Mouse (Mus musculus): ENCODE data around the gene Atp5h. TPM values are rescaled to one million over a fixed set of nuclear protein-coding genes. Genes with fewer than 3 reads are reported as not detected.

The Atp5h gene
- polyA plus RNA-seq, 2 experiments from 2014 or later: 705 to 855 TPM

DNA sequence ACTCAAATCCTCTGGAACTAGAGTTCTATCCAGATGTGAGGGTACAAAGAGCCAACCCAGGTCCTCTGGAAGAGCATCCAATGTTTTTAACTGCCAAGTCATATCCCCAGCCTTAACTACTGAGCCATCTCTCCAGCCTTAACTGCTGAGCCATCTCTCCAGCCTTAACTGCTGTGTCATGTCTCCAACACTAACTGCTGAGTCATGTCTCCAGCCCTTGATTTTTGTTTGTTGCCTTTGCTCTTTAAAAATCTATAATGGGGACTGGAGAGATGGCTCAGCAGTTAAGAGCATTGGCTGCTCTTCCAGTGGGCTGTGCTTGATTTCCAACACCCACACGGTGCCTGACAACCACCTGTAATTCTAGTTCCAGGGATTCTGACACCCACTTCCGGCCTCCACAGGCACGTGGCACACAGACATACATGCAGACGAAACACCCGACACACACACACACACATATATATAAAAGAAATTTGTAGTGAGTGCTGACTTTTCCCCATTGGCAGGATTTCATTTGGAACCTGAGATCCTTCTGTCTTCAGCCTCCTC is 17.9 kb upstream of the Atp5h start:
- ATAC-seq: no peak

DNA sequence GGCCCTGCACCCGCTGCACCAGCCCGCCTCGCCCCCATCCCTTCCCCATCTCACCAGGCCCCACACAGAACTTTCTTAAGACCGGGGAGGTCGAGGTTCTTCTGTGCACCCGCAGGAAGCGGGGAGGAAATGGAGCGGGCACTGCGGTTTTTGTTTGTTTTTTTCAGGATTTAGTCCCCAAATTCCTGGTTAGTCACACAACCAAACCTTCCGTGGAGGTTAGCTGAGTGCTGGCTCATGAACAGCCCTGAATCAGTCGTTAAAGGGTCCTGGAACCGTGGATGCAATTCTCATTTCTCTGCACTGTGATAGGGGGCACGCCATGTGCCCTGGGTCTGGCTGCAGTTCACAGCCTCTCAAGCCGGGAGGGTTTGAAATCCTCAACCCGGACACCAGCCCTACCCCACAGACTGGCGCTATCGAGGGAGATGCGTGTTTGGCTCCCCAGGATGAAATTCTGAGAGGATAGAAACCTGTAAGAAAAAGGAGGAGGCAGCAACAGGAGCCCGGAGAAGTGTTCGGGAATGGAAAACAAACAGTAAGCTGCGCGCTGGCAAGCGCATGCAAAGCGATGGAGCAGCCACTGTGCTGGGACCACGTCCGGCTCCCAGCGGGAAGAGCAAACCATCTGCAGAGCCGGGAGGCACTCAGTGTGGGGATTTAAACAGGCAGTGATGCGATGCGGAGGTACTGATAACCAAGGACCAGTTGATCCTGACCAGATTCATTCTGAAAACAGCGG is 16.0 kb upstream of the Atp5h start:
- ATAC-seq: no peak

DNA sequence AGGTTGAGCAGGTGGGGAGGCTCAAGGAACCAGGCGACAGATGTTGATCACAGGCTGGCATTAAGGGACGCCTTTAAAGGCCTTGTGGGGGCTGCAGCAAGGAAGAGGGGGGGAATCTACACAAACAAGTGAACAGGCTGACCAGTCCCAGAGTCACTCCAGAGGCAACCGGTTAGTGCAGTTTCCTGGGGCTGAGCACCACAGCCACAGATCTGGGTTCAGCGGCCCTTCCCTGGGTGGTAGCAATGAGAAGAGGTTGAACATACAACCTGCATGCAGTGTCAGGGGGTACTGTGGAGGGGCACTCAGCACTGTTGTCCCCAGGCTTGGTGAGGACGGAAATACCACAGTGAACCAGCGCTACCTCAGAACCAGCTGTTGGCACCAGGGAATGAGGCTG is 13.6 kb upstream of the Atp5h start:
- ATAC-seq: no peak

DNA sequence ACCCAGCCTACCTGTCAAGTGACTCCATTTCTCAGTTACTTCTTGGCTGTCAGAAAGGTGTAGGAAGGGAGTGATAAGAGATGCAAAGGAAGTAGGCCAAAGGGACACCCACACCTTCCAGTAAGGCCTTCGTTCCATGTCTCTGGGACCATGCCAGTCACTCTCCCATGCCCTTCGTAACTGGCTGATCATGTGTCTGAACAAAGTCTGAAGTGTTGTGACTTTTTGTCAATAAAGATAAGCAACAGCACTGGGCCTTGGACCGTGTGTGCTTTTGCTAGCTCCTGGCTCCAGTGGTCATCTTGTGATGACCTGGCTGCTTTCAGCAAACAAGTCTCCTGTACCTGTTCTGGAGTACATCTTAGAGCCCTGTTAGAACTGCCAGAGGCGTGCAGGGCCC is 13.1 kb upstream of the Atp5h start:
- ATAC-seq: no peak

DNA sequence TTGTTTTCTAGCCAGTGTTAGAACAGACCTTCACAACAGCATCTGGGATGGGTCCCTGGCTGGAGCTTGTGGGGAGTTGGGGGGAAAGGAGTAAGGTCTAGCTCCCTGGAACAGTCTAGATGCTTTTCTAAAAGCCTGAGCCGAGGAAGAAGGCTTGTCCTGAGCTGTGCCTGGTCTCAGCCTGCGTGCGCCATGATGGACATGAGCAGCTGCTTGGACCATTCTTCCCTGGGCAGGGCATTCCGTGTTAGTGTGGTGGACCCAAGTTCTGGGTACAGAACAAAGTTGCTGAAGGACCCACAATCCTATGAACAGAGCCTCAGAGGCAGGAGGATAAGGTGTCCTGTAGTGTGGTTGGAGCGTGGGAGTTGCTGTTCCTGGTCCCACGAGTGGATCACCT is 10.8 kb upstream of the Atp5h start:
- ATAC-seq: no peak

DNA sequence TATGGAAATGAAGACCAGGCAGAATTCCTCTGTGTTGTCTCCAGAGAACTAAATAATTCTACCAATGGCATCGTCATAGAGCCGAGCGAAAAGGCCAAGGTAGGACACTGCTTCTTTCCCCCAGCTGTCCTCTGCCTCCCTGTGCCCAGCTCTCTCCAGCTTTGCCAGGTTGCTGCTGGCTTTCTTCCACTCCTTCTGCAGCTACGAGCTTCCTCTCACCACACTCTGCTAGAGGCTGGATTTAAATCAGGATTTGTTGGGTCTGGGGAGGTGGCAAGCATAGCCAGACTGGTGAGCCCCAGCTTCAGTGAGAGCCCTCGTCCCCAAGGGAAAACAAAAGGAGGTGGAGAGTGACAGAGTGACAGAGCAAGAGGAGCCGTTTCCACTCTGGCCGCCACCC is 9.5 kb upstream of the Atp5h start:
- no peak for ATAC-seq

DNA sequence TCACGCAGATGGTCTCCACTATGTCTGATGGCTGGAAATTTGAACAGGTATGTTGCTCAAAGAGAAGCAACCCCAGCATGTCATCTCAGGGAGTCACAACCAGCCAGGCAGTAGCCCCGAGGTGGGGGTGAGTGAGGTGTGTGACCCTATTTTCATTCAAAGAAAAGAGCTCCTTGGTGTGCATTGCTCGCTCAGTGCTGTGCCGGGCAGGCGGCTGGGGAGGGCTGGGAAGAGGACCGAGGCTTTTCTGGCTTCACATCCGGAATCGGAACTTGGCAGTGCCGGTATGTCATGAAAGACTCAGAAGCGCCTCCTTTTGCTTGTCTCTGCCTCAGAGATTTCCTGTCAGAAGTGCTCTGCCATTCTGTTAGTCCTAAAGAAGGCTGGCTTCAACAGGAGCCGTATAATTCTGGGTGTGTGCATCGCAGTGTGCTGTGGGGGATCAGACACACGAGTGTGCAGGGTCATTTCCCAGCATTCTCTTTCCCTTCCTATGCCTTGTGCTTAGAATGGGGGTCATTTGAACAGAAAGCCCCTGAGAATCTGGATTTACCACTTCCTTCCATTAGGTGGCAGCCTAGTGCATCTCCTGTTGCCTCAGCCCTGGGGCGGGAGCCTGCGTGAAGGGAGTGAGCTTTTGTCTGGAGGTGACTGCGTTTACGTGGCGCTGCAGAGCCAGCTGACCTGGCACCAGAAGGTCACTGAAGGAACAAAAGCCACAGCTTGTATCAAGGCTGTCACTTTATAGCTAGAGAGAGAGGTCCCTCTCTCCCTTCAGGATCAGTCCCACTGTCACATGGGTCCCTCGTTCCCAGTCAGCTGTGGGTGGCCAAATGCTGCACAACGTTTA is 7.9 kb upstream of the Atp5h start:
- ATAC-seq: peak; percentile 61

DNA sequence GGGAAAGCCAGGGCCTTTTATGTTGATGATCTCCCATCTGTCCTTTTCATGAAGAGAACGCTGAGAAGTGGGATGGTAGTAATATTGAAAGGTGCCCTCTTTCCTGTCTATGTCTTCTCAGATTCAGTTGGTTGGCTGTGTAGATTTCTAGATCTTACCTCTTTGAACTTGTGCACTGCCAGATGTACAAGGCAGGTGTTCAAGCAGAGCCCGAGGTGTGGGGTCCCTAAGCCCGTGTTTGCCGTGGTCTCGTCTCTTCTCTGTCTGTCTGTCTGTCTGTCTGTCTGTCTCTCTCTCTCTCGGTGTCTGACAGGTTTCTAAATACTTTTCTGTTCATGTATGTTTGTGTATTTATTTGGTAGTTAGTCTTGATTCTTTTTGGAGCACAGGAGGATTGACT is 5.9 kb upstream of the Atp5h start:
- no peak for ATAC-seq

DNA sequence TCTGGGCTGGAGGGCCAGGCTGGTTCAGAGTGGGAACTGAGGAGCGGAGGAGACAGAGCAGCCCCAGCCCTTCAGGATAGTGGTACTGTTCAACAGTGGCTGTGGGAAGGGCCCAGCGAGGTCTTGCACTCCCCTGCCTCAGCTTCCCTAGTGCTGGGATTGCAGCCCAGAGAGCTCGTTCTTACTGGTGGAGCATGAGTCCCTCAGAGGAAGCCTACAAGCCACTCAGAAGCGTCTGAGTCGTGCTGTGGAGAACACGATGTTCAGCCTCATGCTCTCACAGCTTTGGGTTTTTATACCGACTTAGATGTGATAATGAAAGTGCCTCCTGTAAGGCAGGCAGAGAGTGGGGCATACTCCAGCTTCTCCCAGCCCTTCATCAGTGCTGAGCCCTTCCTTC is 4.9 kb upstream of the Atp5h start:
- no peak for ATAC-seq

DNA sequence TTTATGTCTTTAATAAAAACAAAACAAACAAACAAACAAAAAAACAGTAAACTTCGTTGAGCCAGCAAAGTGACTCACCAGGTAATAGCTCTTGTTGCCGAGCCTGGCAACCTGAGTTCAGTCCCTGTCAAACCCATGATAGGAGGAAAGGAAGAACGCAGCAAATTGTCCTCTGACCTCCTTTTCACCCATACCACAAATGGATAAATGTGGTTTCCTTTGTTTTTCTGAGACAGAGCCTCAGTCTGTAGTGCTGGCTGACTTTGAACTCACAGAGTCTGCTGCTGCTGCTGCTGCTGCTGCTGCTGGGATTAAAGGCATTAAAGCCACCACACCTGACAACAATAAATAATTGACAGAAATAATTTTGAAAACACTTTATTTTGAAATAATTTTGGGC is 3.3 kb upstream of the Atp5h start:
- no peak for ATAC-seq

DNA sequence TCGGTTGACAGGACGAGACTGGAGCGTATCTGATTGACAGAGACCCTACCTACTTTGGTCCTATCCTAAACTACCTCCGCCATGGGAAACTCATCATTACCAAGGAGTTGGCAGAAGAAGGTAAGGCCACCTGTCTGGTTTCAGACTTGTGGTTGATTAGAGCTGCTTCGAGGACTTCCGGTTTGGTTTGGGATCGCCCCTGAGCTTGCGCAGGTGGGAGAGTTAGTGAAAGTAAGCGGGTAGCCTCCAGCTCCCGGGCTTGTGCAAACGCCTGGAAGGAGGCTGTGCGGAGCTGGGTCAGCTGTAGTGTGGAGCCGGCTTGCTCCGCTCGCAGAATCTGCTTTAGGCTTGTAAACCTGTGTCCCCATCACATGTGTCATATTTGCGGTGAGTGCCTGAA is 2.2 kb upstream of the Atp5h start:
- ATAC-seq: no peak

DNA sequence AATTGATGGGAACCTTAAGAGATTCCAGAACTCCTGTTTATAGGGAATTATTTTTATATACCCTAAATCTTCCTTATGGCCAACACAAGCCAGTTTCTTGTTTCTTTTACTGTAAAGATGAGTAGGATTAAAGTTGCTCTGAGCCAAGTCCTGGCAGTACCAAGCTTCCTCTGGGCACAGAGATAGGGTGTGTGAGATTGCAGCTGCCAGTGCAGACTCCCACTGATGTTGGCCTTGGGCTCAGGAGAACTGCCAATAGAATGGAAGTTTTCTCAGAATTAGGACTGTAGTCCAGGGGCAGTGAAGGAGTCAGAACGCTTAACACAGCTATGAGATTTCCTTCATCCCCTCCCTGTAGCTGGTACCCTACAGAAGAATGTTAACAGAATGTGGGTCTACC is 1.6 kb upstream of the Atp5h start:
- ATAC-seq: no peak

DNA sequence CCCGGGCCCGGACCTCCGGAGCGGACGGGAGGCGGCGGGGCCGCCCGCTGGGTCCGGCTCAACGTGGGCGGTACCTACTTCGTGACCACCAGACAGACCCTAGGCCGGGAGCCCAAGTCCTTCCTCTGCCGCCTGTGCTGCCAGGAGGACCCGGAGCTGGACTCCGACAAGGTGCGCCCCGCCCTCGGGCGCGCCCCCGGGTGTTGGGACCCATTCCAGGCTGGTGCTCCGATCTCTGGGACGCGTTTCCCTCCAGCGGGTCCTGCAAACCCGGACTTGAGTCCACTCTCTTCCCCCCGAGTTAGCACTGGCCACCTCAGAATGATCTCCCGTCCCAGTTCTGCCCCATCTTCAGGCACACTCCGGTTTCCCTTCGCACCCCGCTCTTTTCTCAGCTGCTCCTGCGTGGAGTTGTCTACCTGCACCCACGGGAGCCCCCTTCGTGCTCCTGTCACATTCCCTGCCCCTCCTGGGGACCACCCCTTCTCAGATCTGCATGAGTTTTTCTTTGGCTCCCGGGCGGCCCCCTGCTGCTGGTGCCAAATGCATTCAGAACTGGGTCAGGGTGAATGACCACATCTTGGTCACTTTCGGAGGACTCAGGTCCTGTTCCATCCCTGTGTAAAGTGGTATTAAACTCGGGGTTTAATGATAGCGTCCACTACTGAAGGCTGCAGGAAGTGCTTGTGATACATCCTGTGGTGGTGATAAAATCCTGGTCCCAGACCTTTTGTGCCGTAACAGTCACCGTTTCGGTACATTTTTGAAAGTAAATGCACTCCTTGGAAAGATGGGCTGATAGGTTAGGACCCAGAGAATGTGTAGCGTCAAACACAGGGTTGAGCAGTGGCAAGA is 801 bp upstream of the Atp5h start:
- ATAC-seq: no peak

DNA sequence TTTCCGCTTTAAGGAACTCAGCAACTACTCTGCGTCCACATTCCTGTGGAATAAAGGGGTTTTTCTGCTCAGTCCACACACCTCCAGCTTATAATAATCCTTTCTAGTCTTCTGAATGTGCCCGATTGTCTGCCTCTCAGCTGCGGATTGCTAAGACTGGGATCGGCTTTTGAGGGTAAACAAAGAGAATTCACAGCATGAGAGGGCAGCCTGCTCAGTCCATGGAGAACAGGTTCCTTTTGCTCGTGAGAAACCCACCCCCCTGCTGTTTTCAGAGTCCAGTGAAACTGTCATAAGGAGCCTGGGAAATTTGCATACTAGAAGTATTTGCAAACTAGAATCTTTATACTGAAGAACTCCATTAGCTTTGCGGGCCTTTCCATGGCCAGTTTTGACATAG is 10.2 kb downstream of the Atp5h start:
- ATAC-seq: no peak

DNA sequence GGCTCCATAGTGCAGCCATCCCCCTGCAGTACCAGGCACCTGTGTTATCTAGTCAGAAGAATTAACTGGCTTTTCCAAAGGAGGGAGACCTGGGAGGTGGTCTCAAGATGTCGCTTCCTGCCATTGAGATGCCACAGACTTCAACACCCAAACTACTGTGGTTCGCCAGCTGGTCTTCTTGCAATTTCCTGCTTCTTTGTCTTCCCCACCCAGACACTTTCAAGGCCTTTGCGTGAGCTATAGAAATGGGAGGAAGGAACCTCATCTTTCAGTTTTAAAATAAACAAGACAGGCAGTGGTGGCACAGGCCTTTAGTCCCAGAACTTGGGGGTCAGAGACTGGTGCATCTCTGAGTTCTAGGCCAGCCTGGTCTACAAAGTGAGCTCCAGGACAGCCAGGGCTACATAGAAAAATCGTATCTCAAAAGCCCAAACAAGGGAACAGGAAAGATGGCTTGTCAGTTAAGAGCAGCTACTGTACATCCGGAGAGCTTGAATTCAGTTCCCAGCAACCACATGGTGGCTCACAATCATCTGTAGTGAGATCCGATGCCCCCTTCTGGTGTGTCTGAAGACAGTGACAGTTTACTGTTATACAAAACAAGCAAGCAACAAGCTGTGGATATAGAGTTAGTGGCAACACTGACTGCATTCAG is 11.4 kb downstream of the Atp5h start:
- peak; percentile 7 for ATAC-seq

DNA sequence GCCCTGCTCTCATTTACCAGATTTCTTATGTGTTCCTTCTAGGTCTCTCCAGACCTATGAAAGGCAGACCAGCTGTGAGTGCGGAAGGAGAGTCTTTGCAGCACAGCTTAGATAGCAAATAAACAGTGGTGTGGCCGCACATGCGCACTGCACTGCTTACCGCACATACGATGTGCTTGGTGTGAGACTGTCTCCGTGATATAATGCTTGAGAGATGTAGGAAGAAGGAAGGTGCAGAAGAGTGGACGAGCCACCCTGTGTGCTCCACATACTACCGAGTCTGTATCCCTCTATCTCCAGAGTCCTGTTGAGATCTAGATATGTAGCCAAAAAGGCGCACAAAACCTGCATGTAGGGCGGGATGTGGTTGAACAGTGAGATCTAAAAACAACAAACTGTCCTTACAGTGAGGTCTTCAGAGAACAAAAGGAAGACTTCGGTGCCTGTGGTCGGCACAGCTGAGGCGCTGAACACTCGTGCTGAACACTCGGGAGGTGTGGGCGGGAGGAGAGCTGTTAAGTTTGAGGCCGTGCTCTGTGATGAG is 12.8 kb downstream of the Atp5h start:
- peak; percentile 70 for ATAC-seq

DNA sequence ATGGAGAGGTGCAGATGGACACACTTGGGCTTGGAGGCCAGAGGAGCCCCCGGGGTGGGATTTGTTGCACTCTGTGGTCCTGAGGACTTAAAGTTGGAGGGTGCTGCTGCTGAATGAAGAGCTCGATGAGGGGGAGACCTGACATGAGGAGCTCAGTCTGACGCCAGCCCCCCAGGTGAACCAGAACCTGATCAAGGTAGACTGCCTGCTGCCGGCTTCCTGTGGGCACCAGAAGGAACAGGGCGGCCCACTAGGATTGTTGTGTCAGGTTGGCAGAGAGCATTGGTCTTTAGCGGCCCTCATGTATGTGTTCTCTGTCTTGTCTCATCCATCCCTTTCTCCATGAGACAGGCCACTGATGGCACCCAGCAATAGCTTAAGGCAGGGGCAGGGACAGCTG is 14.0 kb downstream of the Atp5h start:
- no peak for ATAC-seq

DNA sequence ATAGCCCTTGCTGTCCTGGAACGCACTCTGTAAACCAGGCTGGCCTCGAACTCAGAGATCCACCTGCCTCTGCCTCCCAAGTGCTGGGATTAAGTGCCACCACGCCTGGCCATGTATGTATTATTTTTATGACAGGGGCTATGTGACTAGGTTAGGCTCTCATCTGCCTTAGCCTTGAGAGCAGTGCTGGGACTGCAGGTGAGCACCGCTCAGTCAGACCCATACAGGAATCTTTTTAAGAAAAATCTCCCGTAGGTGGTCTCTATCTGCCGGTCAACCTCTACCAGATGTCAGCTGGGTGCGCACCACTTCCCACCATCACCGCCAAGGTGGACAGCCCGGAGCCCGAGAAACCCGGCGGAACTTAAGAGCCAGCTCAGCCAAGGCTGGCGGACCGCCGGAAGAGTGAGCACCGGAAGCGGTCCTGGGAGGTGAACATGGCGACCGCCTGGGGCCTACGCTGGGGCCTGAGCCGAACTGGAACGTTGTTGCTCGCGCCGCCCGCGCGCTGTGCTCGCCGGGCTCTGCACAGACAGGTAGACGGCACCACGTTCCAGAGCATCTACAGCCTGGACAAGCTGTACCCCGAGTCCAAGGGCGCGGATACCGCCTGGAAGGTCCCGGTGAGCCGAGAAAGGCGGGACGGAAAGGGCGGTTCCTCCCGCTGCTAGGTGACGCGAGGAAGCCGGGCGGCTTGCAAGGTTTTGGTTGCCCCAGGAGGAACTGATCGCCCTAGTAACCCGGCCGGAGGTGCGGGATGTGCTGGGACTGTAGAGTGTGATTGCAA is 16.2 kb downstream of the Atp5h start, which contains the start of gene Mrpl58:
Mrpl58 (plus strand) TSS at position 415 of the 787 bp plus-strand sequence.
- peak; percentile 58 for ATAC-seq

DNA sequence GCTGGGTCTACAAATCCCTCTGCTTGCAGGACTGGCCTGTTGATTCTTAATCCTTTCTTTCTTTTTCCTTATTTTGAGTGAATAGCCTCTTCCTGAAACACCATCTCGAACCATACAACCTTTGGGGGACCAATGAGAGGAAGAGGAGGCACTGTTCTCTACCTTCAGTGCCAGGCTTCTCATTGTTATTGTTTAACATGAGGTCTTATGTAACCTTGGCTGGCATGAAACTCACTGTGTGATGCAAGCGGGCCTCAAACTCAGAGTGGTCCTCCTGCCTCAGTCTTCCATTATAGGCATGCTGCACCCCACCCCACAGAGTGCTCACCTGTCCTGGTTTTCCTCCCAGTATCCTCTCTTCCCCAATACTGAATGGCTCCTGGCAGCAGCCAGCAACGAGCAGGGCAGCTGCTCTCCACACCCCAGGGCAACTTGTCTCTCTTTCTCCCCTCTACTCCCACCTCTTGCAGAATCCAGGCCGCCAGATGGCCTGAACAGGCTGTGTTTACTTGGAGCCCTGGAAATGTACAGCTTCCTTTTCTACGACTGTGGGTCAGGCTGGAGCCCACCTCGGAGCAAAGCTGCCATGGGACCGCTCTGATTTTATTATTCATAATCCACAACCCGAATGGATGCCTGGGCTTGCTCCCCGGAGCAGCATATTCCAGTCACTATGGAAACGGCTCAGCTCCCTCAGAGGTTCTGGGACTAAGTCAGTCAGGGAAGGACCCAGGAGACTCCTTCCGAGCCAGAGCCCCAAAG is 19.0 kb downstream of the Atp5h start:
- no peak for ATAC-seq

DNA sequence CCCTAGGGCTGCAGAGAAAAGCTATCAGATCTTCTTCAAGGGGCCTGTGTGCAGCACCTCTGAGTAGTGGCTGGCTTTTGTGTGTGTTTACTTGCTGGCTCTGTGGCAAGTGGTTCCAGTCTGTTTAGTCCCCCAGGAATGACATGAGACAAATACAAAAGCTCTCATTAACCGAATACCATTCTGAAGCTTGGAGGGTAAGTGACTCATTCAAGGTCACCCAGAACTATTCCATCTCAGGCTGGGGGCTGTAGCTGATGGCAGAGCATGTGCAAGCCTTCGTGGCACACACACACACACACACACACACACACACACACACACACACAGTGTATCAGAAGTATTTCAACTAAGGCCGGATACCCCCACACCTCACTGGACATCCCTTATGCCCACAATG is 19.6 kb downstream of the Atp5h start:
- no peak for ATAC-seq
